Mouse (Mus musculus): ENCODE measurements at regions not wholly inside any gene's neighbourhood (a gene's known extent, or its start where the extent isn't known, plus 50 kb on each side); places are given as distances from the start of the nearest gene placed in this dataset.

- Histone ChIP-seq H3K36me3 (ENCODE audit: control insufficient read depth, insufficient read depth, low read length) (no peaks in the 10 kb centered on the region), H3K4me1 (replicated peaks; ENCODE audit: control insufficient read depth, insufficient read depth, low read length) (no peaks in the 10 kb centered on the region), H3K27ac (ENCODE audit: control insufficient read depth, insufficient read depth, low read length) (no peak overlapping the region), H3K4me3 (ENCODE audit: control insufficient read depth, insufficient read depth, low read length) (no peak overlapping the region), H3K27me3 (ENCODE audit: control insufficient read depth, insufficient read depth, low read length) (no peaks in the 10 kb centered on the region)
- WGBS: 26% methylated on average over 2 of the region's 2 CpGs
- no peak for TF ChIP-seq CTCF (IDR thresholded peaks at IDR 0.05; ENCODE audit: borderline replicate concordance, control insufficient read depth, extremely low read depth, insufficient read depth, low read length, poor library complexity)
- TF ChIP-seq POLR2A (IDR thresholded peaks at IDR 0.05; ENCODE audit: control insufficient read depth, extremely low read depth, insufficient read depth, low read length, poor library complexity): no peak
- no peak for DNase-seq
Observed at GRCm38 (mm10) chr2:113924138-113924537, 75.7 kb upstream of the Arhgap11a start.

GRCm38 (mm10) chr2:113918913-113919312, 70.5 kb upstream of the Arhgap11a start:
- no peak overlapping the region for H3K4me3 ChIP-seq (ENCODE audit: control insufficient read depth, insufficient read depth, low read length)
- TF ChIP-seq CTCF (IDR thresholded peaks at IDR 0.05; ENCODE audit: borderline replicate concordance, control insufficient read depth, extremely low read depth, insufficient read depth, low read length, poor library complexity): no peak
- TF ChIP-seq POLR2A (IDR thresholded peaks at IDR 0.05; ENCODE audit: control insufficient read depth, extremely low read depth, insufficient read depth, low read length, poor library complexity): no peak
- 98% methylated on average over 2 of the region's 2 CpGs for WGBS
- no peaks in the 10 kb centered on the region for H3K27me3 ChIP-seq (ENCODE audit: control insufficient read depth, insufficient read depth, low read length)
- no peak for DNase-seq
- H3K4me1 ChIP-seq (replicated peaks; ENCODE audit: control insufficient read depth, insufficient read depth, low read length): no peaks in the 10 kb centered on the region
- H3K27ac ChIP-seq (ENCODE audit: control insufficient read depth, insufficient read depth, low read length): no peak overlapping the region
- H3K36me3 ChIP-seq (ENCODE audit: control insufficient read depth, insufficient read depth, low read length): no peaks in the 10 kb centered on the region

GRCm38 (mm10) chr2:113914248-113914647, 65.8 kb upstream of the Arhgap11a start:
- H3K4me1 ChIP-seq (replicated peaks; ENCODE audit: control insufficient read depth, insufficient read depth, low read length): no peaks in the 10 kb centered on the region
- no peak for DNase-seq
- H3K36me3 ChIP-seq (ENCODE audit: control insufficient read depth, insufficient read depth, low read length): no peaks in the 10 kb centered on the region
- TF ChIP-seq POLR2A (IDR thresholded peaks at IDR 0.05; ENCODE audit: control insufficient read depth, extremely low read depth, insufficient read depth, low read length, poor library complexity) (no peak), CTCF (IDR thresholded peaks at IDR 0.05; ENCODE audit: borderline replicate concordance, control insufficient read depth, extremely low read depth, insufficient read depth, low read length, poor library complexity) (no peak)
- H3K4me3 ChIP-seq (ENCODE audit: control insufficient read depth, insufficient read depth, low read length): no peak overlapping the region
- WGBS: 61% methylated on average over 2 of the region's 2 CpGs
- no peaks in the 10 kb centered on the region for H3K27me3 ChIP-seq (ENCODE audit: control insufficient read depth, insufficient read depth, low read length)
- no peak overlapping the region for H3K27ac ChIP-seq (ENCODE audit: control insufficient read depth, insufficient read depth, low read length)

- H3K27ac ChIP-seq (ENCODE audit: control insufficient read depth, insufficient read depth, low read length): no peak overlapping the region
- no peak overlapping the region for H3K4me3 ChIP-seq (ENCODE audit: control insufficient read depth, insufficient read depth, low read length)
- H3K27me3 ChIP-seq (ENCODE audit: control insufficient read depth, insufficient read depth, low read length): no peaks in the 10 kb centered on the region
- no peaks in the 10 kb centered on the region for H3K4me1 ChIP-seq (replicated peaks; ENCODE audit: control insufficient read depth, insufficient read depth, low read length)
- DNase-seq: no peak
- TF ChIP-seq POLR2A (IDR thresholded peaks at IDR 0.05; ENCODE audit: control insufficient read depth, extremely low read depth, insufficient read depth, low read length, poor library complexity) (no peak), CTCF (IDR thresholded peaks at IDR 0.05; ENCODE audit: borderline replicate concordance, control insufficient read depth, extremely low read depth, insufficient read depth, low read length, poor library complexity) (no peak)
- WGBS: 94% methylated on average over 3 of the region's 3 CpGs
- H3K36me3 ChIP-seq (ENCODE audit: control insufficient read depth, insufficient read depth, low read length): no peaks in the 10 kb centered on the region
Observed at GRCm38 (mm10) chr2:113911188-113911587, 62.7 kb upstream of the Arhgap11a start.

- no peak overlapping the region for H3K27ac ChIP-seq (ENCODE audit: control insufficient read depth, insufficient read depth, low read length)
- H3K36me3 ChIP-seq (ENCODE audit: control insufficient read depth, insufficient read depth, low read length): no peaks in the 10 kb centered on the region
- no peak overlapping the region for H3K4me3 ChIP-seq (ENCODE audit: control insufficient read depth, insufficient read depth, low read length)
- DNase-seq: no peak
- TF ChIP-seq POLR2A (IDR thresholded peaks at IDR 0.05; ENCODE audit: control insufficient read depth, extremely low read depth, insufficient read depth, low read length, poor library complexity) (no peak), CTCF (IDR thresholded peaks at IDR 0.05; ENCODE audit: borderline replicate concordance, control insufficient read depth, extremely low read depth, insufficient read depth, low read length, poor library complexity) (no peak)
- no peaks in the 10 kb centered on the region for H3K27me3 ChIP-seq (ENCODE audit: control insufficient read depth, insufficient read depth, low read length)
- 95% methylated on average over 4 of the region's 4 CpGs for WGBS
- H3K4me1 ChIP-seq (replicated peaks; ENCODE audit: control insufficient read depth, insufficient read depth, low read length): peaks cover 3% of the 10 kb centered on the region; the same call in 1 of the 2 replicates
Observed at GRCm38 (mm10) chr2:113909502-113909901, 61.0 kb upstream of the Arhgap11a start.

- Histone ChIP-seq H3K4me3 (ENCODE audit: control insufficient read depth, insufficient read depth, low read length) (no peak overlapping the region), H3K36me3 (ENCODE audit: control insufficient read depth, insufficient read depth, low read length) (no peaks in the 10 kb centered on the region), H3K27ac (ENCODE audit: control insufficient read depth, insufficient read depth, low read length) (no peak overlapping the region), H3K27me3 (ENCODE audit: control insufficient read depth, insufficient read depth, low read length) (no peaks in the 10 kb centered on the region), H3K4me1 (replicated peaks; ENCODE audit: control insufficient read depth, insufficient read depth, low read length) (peaks cover 8% of the 10 kb centered on the region)
- TF ChIP-seq POLR2A (IDR thresholded peaks at IDR 0.05; ENCODE audit: control insufficient read depth, extremely low read depth, insufficient read depth, low read length, poor library complexity) (no peak), CTCF (IDR thresholded peaks at IDR 0.05; ENCODE audit: borderline replicate concordance, control insufficient read depth, extremely low read depth, insufficient read depth, low read length, poor library complexity) (no peak)
- 93% methylated on average over 4 of the region's 4 CpGs for WGBS
- no peak for DNase-seq
Observed at GRCm38 (mm10) chr2:113908636-113909035, 60.2 kb upstream of the Arhgap11a start.

GRCm38 (mm10) chr2:113904414-113904813, 56.0 kb upstream of the Arhgap11a start:
- no peak for DNase-seq
- Histone ChIP-seq H3K4me1 (replicated peaks; ENCODE audit: control insufficient read depth, insufficient read depth, low read length) (peaks cover 13% of the 10 kb centered on the region), H3K4me3 (ENCODE audit: control insufficient read depth, insufficient read depth, low read length) (no peak overlapping the region), H3K27me3 (ENCODE audit: control insufficient read depth, insufficient read depth, low read length) (no peaks in the 10 kb centered on the region), H3K36me3 (ENCODE audit: control insufficient read depth, insufficient read depth, low read length) (no peaks in the 10 kb centered on the region), H3K27ac (ENCODE audit: control insufficient read depth, insufficient read depth, low read length) (peak overlapping the region; percentile 31; the same call in 1 of the 2 replicates)
- TF ChIP-seq POLR2A (IDR thresholded peaks at IDR 0.05; ENCODE audit: control insufficient read depth, extremely low read depth, insufficient read depth, low read length, poor library complexity) (no peak), CTCF (IDR thresholded peaks at IDR 0.05; ENCODE audit: borderline replicate concordance, control insufficient read depth, extremely low read depth, insufficient read depth, low read length, poor library complexity) (no peak)
- 34% methylated on average over 3 of the region's 3 CpGs for WGBS

Data from thymus, adult 2 months (tissue).